Mouse (Mus musculus): ENCODE measurements around the gene Lmbr1l. TPM values are rescaled to one million over a fixed set of nuclear protein-coding genes. Genes with fewer than 3 reads are reported as not detected.
A peak's percentile ranks its signal among the peaks of the same experiment; 100 is the strongest.
"Not testable (repeated sequence)": the region's sequence is repeated elsewhere in the genome, so short reads cannot be mapped to it uniquely, and the experiment has no call there.

Lmbr1l gene
- polyA plus RNA-seq, 1 experiment from 2014 or later = 13.9 TPM

DNA sequence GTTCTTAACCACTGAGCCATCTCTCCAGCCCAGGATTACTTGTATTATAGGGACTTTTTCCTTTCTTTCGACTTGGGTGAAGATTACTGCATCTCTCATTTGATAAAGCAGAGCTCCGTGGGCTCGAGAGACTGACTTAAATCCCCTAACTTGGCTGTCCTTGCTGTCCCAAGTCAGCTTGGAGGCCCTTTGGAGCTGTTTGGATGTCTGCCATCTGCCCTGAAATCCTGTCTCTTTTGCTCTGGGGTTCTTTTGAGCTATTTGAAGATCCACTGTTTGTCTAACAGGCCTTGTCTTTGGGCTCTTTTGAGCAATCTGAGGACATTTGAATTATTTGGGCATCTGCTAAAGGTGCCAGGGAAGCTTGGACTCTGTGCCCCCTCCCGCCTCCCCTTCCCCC lies 24.1 kb upstream of the Lmbr1l start:
- 61% methylated on average over 4 of the region's 4 CpGs for WGBS
- Histone ChIP-seq H3K4me1 (ENCODE audit: control insufficient read depth, insufficient read depth, low read length) (no peaks in the 10 kb centered on the region), H3K4me3 (ENCODE audit: low read length) (no peak overlapping the region), H3K27me3 (ENCODE audit: control insufficient read depth, insufficient read depth, low read length) (no peaks in the 10 kb centered on the region), H3K27ac (ENCODE audit: low read length) (no peak overlapping the region), H3K9me3 (replicated peaks; ENCODE audit: control insufficient read depth, low read length) (no peaks in the 10 kb centered on the region; the same call in 1 of the 2 replicates), H3K9ac (ENCODE audit: low read length) (no peak overlapping the region), H3K36me3 (ENCODE audit: control insufficient read depth, insufficient read depth) (no peaks in the 10 kb centered on the region), H3K4me2 (ENCODE audit: low read depth, low read length) (no peak overlapping the region)
- no peak for ATAC-seq (replicated peaks; ENCODE audit: extremely low read depth, insufficient read depth, low FRiP score)

DNA sequence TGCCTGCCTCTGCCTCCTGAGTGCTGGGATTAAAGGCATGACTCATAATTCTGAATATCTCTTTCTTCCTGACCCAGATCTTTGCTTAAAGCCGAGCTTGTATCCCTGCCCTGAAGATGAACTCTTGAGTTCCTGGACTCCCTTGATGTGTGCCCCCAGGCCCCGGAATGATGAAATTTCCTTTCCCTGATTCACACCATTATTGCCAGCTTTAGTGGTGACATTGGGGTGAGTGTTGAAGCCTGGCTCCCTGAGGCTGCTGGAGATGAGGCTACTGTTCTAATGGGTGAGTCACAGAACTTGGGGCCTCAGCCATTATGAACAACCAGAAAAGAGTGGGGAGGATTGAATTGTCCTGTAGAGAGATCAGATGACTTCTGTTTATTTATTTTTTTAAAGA lies 23.5 kb upstream of the Lmbr1l start:
- H3K4me2 ChIP-seq (ENCODE audit: low read depth, low read length) = no peak overlapping the region
- WGBS = 69% methylated on average over 2 of the region's 2 CpGs
- no peak overlapping the region for H3K27ac ChIP-seq (ENCODE audit: low read length)
- H3K4me1 ChIP-seq (ENCODE audit: control insufficient read depth, insufficient read depth, low read length) = no peaks in the 10 kb centered on the region
- H3K9ac ChIP-seq (ENCODE audit: low read length) = no peak overlapping the region
- no peaks in the 10 kb centered on the region for H3K27me3 ChIP-seq (ENCODE audit: control insufficient read depth, insufficient read depth, low read length)
- no peaks in the 10 kb centered on the region for H3K36me3 ChIP-seq (ENCODE audit: control insufficient read depth, insufficient read depth)
- no peaks in the 10 kb centered on the region; the same call in 1 of the 2 replicates for H3K9me3 ChIP-seq (replicated peaks; ENCODE audit: control insufficient read depth, low read length)
- H3K4me3 ChIP-seq (ENCODE audit: low read length) = no peak overlapping the region
- no peak for ATAC-seq (replicated peaks; ENCODE audit: extremely low read depth, insufficient read depth, low FRiP score)

DNA sequence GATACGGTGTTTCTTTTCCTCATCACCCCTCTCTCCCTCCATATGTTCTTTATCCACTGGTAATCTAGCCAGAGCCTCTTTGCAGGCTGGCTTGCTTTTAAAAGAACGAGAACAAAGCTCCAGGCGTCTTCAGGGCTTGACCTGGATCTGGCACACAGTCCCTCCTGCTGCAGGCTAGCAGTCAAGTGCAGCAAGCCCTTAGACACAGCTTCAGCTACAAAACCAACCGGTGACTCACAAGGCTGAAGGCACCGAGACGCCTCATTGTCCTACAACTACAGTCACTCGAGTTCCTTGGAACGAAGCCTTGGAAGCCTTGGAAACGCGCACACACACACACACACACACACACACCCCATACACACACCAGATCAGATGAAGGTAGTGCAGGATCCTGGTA lies 22.8 kb upstream of the Lmbr1l start:
- WGBS = 78% methylated on average over 10 of the region's 10 CpGs
- no peaks in the 10 kb centered on the region for H3K36me3 ChIP-seq (ENCODE audit: control insufficient read depth, insufficient read depth)
- H3K4me1 ChIP-seq (ENCODE audit: control insufficient read depth, insufficient read depth, low read length) = peaks cover 2% of the 10 kb centered on the region
- no peak overlapping the region for H3K4me3 ChIP-seq (ENCODE audit: low read length)
- no peak overlapping the region for H3K9ac ChIP-seq (ENCODE audit: low read length)
- H3K4me2 ChIP-seq (ENCODE audit: low read depth, low read length) = no peak overlapping the region
- no peak overlapping the region for H3K27ac ChIP-seq (ENCODE audit: low read length)
- H3K27me3 ChIP-seq (ENCODE audit: control insufficient read depth, insufficient read depth, low read length) = no peaks in the 10 kb centered on the region
- no peak for ATAC-seq (replicated peaks; ENCODE audit: extremely low read depth, insufficient read depth, low FRiP score)
- no peaks in the 10 kb centered on the region; the same call in 1 of the 2 replicates for H3K9me3 ChIP-seq (replicated peaks; ENCODE audit: control insufficient read depth, low read length)

DNA sequence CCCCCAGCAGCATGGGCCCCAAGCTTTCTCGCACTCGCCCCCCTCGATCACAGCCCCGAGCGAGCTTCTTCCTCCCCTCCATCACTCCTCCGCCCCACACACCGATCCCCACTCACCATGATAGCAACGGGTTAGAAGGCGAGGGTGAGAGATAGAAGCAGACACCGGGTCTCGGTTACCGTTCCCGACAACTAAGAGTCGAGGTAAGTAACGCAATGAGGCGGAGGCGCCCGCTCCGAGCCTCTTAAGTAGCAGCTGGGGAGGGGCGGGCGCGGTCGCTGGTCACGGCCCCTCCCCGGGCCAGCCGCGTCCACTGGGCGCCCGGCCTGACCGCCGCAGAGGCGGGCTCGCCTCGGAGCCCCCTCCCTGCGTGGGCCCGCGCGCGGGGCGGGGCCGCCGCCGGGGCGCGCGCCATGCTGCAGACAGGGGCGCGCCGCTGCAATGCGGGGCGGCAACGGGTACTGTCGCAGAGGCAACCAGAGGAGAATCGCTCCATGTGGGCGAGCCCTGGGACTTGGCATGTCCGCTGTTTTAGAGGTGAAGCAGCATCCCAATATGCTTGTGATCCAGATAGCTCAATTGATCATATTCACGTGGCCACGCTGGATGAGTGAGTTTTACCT lies 16.3 kb upstream of the Lmbr1l start, which contains the start of gene Tuba1b:
Gene Tuba1b, minus strand, starts transcription at position 349 of the 623 bp plus-strand sequence.
- H3K9ac ChIP-seq (ENCODE audit: low read length) = peak within 1 kb of the TSS; percentile 97
- H3K4me1 ChIP-seq (ENCODE audit: control insufficient read depth, insufficient read depth, low read length) = peaks cover 15% of the 10 kb centered on the region
- H3K4me3 ChIP-seq (ENCODE audit: low read length) = peak within 1 kb of the TSS; percentile 87
- under 1% methylated on average over 56 of the region's 58 CpGs for WGBS
- H3K27me3 ChIP-seq (ENCODE audit: control insufficient read depth, insufficient read depth, low read length) = no peaks in the 10 kb centered on the region
- peak within 1 kb of the TSS; percentile 94 for H3K4me2 ChIP-seq (ENCODE audit: low read depth, low read length)
- peak within 1 kb of the TSS; percentile 99 for H3K27ac ChIP-seq (ENCODE audit: low read length)
- H3K36me3 ChIP-seq (ENCODE audit: control insufficient read depth, insufficient read depth) = peaks cover 9% of the 10 kb centered on the region
- H3K9me3 ChIP-seq (replicated peaks; ENCODE audit: control insufficient read depth, low read length) = no peaks in the 10 kb centered on the region
- peak; percentile 96 for ATAC-seq (replicated peaks; ENCODE audit: extremely low read depth, insufficient read depth, low FRiP score)

DNA sequence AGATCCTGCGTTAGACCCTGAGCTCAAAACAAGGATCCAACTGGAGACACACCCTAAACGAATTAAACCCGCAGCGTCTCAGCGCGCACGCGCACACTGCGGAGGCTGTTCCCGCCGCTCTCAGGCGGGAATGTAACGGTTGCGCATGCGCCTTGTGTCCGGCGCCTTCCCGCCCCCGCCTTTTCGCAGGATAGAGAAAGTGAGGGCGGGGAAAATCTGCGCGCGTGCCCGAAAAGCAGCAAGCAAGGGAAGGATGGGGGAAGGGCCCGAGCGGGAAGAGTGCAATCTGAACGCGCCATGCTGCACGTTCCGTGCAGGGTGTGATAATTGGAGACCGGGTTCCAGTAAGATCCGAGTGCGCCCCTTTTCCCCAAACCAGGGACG lies 15.8 kb upstream of the Lmbr1l start:
- peak; percentile 78 for ATAC-seq (replicated peaks; ENCODE audit: extremely low read depth, insufficient read depth, low FRiP score)
- Histone ChIP-seq H3K9ac (ENCODE audit: low read length) (peak overlapping the region; percentile 97), H3K4me1 (ENCODE audit: control insufficient read depth, insufficient read depth, low read length) (peaks cover 18% of the 10 kb centered on the region), H3K27me3 (ENCODE audit: control insufficient read depth, insufficient read depth, low read length) (no peaks in the 10 kb centered on the region), H3K9me3 (replicated peaks; ENCODE audit: control insufficient read depth, low read length) (no peaks in the 10 kb centered on the region), H3K4me3 (ENCODE audit: low read length) (peak overlapping the region; percentile 87), H3K27ac (ENCODE audit: low read length) (peak overlapping the region; percentile 99), H3K4me2 (ENCODE audit: low read depth, low read length) (peak overlapping the region; percentile 94), H3K36me3 (ENCODE audit: control insufficient read depth, insufficient read depth) (peaks cover 9% of the 10 kb centered on the region)
- WGBS = under 1% methylated on average over 35 of the region's 35 CpGs

DNA sequence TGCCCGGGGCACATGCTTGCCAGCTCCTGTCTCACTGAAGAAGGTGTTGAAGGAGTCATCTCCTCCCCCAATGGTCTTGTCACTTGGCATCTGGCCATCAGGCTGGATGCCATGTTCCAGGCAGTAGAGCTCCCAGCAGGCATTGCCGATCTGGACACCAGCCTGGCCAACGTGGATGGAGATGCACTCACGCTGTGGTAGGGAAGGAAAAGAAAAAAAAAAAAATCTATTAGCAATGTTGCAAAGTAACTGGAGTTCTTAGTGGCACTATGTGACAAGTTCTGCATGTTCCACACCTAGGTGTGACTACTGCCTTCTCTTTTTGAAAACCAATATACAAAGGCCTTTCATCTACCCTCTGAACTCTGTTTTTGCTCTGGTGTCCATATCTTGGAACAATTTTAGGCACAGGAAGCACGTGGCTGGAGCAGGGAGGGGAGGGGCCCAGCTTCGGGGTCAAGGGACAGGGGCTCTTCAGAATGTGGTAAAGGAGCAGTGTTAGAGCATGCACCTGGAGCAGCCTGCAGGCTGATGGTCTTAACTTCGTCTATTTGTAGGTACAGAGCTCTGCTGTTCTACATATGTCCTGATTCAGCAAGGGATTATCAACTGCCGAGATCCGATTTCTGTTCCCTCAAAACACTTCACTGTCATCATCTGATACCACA lies 15.1 kb upstream of the Lmbr1l start:
- H3K9me3 ChIP-seq (replicated peaks; ENCODE audit: control insufficient read depth, low read length); H3K36me3 ChIP-seq (ENCODE audit: control insufficient read depth, insufficient read depth); H3K27me3 ChIP-seq (ENCODE audit: control insufficient read depth, insufficient read depth, low read length): not testable (repeated sequence)
- H3K27ac ChIP-seq (ENCODE audit: low read length) = peak overlapping the region; percentile 99
- peak overlapping the region; percentile 94 for H3K4me2 ChIP-seq (ENCODE audit: low read depth, low read length)
- 0 out of 2 replicates have a peak, but pooled peaks have one; percentile 12 for ATAC-seq (replicated peaks; ENCODE audit: extremely low read depth, insufficient read depth, low FRiP score)
- H3K4me1 ChIP-seq (ENCODE audit: control insufficient read depth, insufficient read depth, low read length) = peaks cover 20% of the 10 kb centered on the region
- WGBS = 5% methylated on average over 8 of the region's 9 CpGs
- peak overlapping the region; percentile 87 for H3K4me3 ChIP-seq (ENCODE audit: low read length)
- peak overlapping the region; percentile 97 for H3K9ac ChIP-seq (ENCODE audit: low read length)

DNA sequence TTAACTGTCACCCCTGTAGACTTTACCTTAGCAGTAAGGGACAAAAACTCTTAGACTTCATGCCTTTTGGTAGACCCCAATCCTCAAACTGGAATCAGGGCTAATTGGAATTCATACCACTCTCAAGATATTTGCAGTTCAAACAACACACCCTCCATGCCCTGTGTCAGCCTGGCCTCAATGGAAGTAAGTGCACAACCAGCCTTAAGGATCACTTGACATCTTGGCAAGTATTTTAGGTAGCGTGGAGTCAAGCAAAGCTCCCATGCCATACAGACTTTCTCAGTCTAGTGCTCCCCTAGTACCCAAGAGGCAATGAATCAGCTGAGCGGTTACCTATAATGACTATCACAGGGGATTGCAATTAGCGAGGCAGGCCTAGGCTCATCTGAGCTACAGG lies 13.0 kb upstream of the Lmbr1l start:
- 78% methylated on average over 3 of the region's 3 CpGs for WGBS
- Histone ChIP-seq H3K9me3 (replicated peaks; ENCODE audit: control insufficient read depth, low read length) (no peaks in the 10 kb centered on the region), H3K4me3 (ENCODE audit: low read length) (no peak overlapping the region), H3K36me3 (ENCODE audit: control insufficient read depth, insufficient read depth) (peaks cover 9% of the 10 kb centered on the region), H3K27ac (ENCODE audit: low read length) (no peak overlapping the region), H3K4me1 (ENCODE audit: control insufficient read depth, insufficient read depth, low read length) (peaks cover 20% of the 10 kb centered on the region), H3K27me3 (ENCODE audit: control insufficient read depth, insufficient read depth, low read length) (no peaks in the 10 kb centered on the region), H3K9ac (ENCODE audit: low read length) (peak overlapping the region; percentile 24; the same call in 1 of the 2 replicates), H3K4me2 (ENCODE audit: low read depth, low read length) (no peak overlapping the region)
- ATAC-seq (replicated peaks; ENCODE audit: extremely low read depth, insufficient read depth, low FRiP score) = no peak

DNA sequence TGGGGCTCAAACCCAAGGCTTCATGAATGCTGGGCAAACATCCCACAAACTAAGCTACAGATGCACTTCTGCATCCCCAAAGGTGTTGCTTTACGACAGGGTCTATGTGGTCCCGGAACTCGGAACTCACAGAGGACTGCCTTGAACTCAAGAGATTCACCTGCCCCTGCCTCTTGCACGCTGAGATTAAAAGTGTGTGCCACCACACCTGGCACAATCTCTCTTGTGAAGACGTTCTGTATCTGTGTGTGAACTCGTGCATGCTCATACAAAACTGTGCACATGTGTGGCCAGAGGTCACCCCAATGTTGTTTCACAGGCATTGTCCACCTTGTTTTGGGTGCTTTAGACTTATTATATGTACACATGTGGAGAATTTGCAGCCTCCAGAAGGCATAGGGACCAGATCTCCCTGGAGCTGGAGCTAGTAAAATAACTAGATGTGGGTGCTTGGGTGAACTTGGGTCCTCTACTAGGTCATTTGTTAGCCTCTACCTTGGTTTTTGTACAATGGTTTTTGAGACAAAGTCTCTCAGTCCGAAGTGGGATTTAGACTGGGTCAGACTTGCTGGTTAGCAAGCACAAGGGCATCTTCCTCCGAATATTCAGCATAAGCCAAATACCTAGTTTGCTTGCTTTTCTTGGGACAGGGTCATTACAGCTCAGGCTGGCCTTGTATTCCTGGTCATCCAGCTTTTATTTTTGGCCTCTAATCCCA lies 12.1 kb upstream of the Lmbr1l start:
- no peak overlapping the region for H3K4me2 ChIP-seq (ENCODE audit: low read depth, low read length)
- no peaks in the 10 kb centered on the region for H3K27me3 ChIP-seq (ENCODE audit: control insufficient read depth, insufficient read depth, low read length)
- H3K9ac ChIP-seq (ENCODE audit: low read length) = 0 out of 2 replicates have a peak overlapping the region, but pooled peaks have one; percentile 25
- ATAC-seq (replicated peaks; ENCODE audit: extremely low read depth, insufficient read depth, low FRiP score) = no peak
- WGBS = 48% methylated on average over 8 of the region's 8 CpGs
- peaks cover 13% of the 10 kb centered on the region for H3K4me1 ChIP-seq (ENCODE audit: control insufficient read depth, insufficient read depth, low read length)
- peaks cover 9% of the 10 kb centered on the region for H3K36me3 ChIP-seq (ENCODE audit: control insufficient read depth, insufficient read depth)
- H3K9me3 ChIP-seq (replicated peaks; ENCODE audit: control insufficient read depth, low read length) = no peaks in the 10 kb centered on the region
- H3K4me3 ChIP-seq (ENCODE audit: low read length) = no peak overlapping the region
- peak overlapping the region; percentile 40; the same call in 1 of the 2 replicates for H3K27ac ChIP-seq (ENCODE audit: low read length)

Measured in heart, embryonic 16.5 days (tissue).